Mouse (Mus musculus): ENCODE measurements around the gene Ephb2. TPM values are rescaled to one million over a fixed set of nuclear protein-coding genes. Genes with fewer than 3 reads are reported as not detected.

The Ephb2 gene
- polyA plus RNA-seq (2017; shearing (Covaris generic)) = not detected

GRCm38 (mm10) chr4:136835621-136836386, at the start of gene Ephb2:
Gene Ephb2, minus strand, starts transcription at chr4:136835988.

GRCm38 (mm10) chr4:136622388-136622787, 213.4 kb downstream of the Ephb2 start, which contains the start of gene Lactbl1:
Gene Lactbl1, plus strand, starts transcription at chr4:136622621.

GRCm38 (mm10) chr4:136610387-136610856, 225.4 kb downstream of the Ephb2 start, which contains the start of gene Tex46:
Gene Tex46, plus strand, starts transcription at chr4:136610437.

GRCm38 (mm10) chr4:136602568-136602967, 233.2 kb downstream of the Ephb2 start, which contains the start of gene Kdm1a:
Gene Kdm1a, minus strand, starts transcription at chr4:136602723.

Other genes starting within 250 kb of the Ephb2 start
- 65.4 TPM for gene Kdm1a, start 233.3 kb downstream of the Ephb2 start, polyA plus RNA-seq (2017; shearing (Covaris generic))
- not detected for gene Tex46, start 225.6 kb downstream of the Ephb2 start, polyA plus RNA-seq (2017; shearing (Covaris generic))
- not detected for gene Lactbl1, start 213.4 kb downstream of the Ephb2 start, polyA plus RNA-seq (2017; shearing (Covaris generic))
- gene C1qb, start 50.2 kb upstream of the Ephb2 start, polyA plus RNA-seq (2017; shearing (Covaris generic)) = 0.92 TPM
- 0.74 TPM for gene C1qc, start 57.1 kb upstream of the Ephb2 start, polyA plus RNA-seq (2017; shearing (Covaris generic))
- gene C1qa, start 62.8 kb upstream of the Ephb2 start, polyA plus RNA-seq (2017; shearing (Covaris generic)) = 0.61 TPM
- gene Epha8, start 120.8 kb upstream of the Ephb2 start, polyA plus RNA-seq (2017; shearing (Covaris generic)) = not detected
- gene Zbtb40, start 212.8 kb upstream of the Ephb2 start, polyA plus RNA-seq (2017; shearing (Covaris generic)) = 7.4 TPM

Measured in effector memory CD4-positive, alpha-beta T cell, adult 5 months (primary cell).